Mouse (Mus musculus) heart, embryonic 11.5 days (tissue): ENCODE results near the gene Snurf. TPM values are rescaled to one million over a fixed set of nuclear protein-coding genes. Genes with fewer than 3 reads are reported as not detected.

Source experiments
- ATAC-seq: fragments of 200-750 bp; cut with Nextera tagmentation; replicated peaks from 2 replicates; pipeline ENCODE4 v1.8.0; 2017; ENCODE audit warnings: moderate library complexity; ENCODE audit not compliant: insufficient number of reproducible peaks, low FRiP score, low TSS enrichment
- H3K27ac ChIP-seq: fragments of 300-500 bp; sonication (generic); 2 replicates; pipeline ENCODE4 v1.5.1; 2014; ENCODE audit warnings: mild to moderate bottlenecking, low read depth, low read length
- H3K27me3 ChIP-seq: fragments of 300-500 bp; sonication (generic); 2 replicates; pipeline ENCODE4 v1.6.1; 2014; ENCODE audit warnings: mild to moderate bottlenecking, low read length, mixed read lengths; ENCODE audit not compliant: control insufficient read depth, insufficient read depth
- H3K36me3 ChIP-seq: fragments of 300-500 bp; sonication (generic); 2 replicates; pipeline ENCODE4 v1.6.1; 2014; ENCODE audit warnings: mild to moderate bottlenecking, low read length, moderate library complexity, mixed read lengths; ENCODE audit not compliant: control insufficient read depth, insufficient read depth
- H3K4me1 ChIP-seq: fragments of 300-500 bp; sonication (generic); 2 replicates; pipeline ENCODE4 v1.6.1; 2014; ENCODE audit warnings: low read length; ENCODE audit not compliant: control insufficient read depth, insufficient read depth
- H3K4me2 ChIP-seq: fragments of 300-500 bp; sonication (generic); 2 replicates; pipeline ENCODE4 v1.6.1; 2014; ENCODE audit warnings: mild to moderate bottlenecking, moderate library complexity
- H3K4me3 ChIP-seq: fragments of 300-500 bp; sonication (generic); 2 replicates; pipeline ENCODE4 v1.5.1; 2014; ENCODE audit warnings: low read depth, low read length
- H3K9ac ChIP-seq: fragments of 300-500 bp; sonication (generic); 2 replicates; pipeline ENCODE4 v1.6.1; 2014; ENCODE audit warnings: mild to moderate bottlenecking, low read depth, low read length, moderate library complexity
- H3K9me3 ChIP-seq: fragments of 300-500 bp; sonication (generic); replicated peaks from 2 replicates; pipeline ENCODE4 v1.6.1; 2016; ENCODE audit warnings: low read length; ENCODE audit not compliant: control insufficient read depth
- WGBS: fragments of 180-500 bp; shearing (Covaris S2); extraction: QIAGEN DNeasy Blood & Tissue Kit; methylation state at CpG from one replicate; pipeline ENCODE4 v1.1.7; 2014; ENCODE audit not compliant: insufficient replicate concordance; 5-methylcytosine and 5-hydroxymethylcytosine counted together
- polyA plus RNA-seq: library from polyadenylated mRNA; unstranded; fragments of >200 nt; fragmentation: Nextera tagmentation; extraction: Ambion mirVana; gene quantifications from 2 replicates; pipeline ENCODE4 v1.2.1, GENCODE M21; 2014

Gene Snurf
- polyA plus RNA-seq, 1 experiment from 2014 or later = 42.1 TPM

DNA sequence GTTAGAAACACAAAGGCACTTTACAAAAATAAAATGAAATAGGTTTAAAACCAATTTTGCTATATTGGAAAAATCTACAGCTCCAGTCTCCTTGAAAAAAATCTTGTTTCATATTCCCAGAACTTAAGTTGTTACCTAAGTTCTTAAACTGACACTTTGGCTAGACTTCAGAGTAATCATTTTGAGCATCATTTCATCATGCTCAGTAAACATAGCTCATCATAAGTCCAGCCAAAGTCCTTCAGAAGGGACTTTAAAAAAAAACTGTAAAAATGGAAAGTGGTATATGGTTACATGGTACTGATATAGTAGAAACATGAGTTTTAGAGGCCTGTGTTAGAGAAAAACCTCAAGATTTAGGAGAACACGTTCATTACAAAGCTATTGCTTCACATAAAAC, 26.2 kb downstream of the Snurf start:
- H3K9ac ChIP-seq = no peak overlapping the region
- 69% methylated on average over 1 of the region's 1 CpGs for WGBS
- H3K27ac ChIP-seq = no peak overlapping the region
- no peaks in the 10 kb centered on the region for H3K4me1 ChIP-seq
- ATAC-seq = no peak
- H3K4me3 ChIP-seq = no peak overlapping the region
- no peaks in the 10 kb centered on the region for H3K27me3 ChIP-seq
- H3K9me3 ChIP-seq = no peaks in the 10 kb centered on the region
- H3K4me2 ChIP-seq = no peak overlapping the region
- H3K36me3 ChIP-seq = no peaks in the 10 kb centered on the region

Other genes with a start within 250 kb of the Snurf start
- gene Gm38393, start within 50 bp of the Snurf start, polyA plus RNA-seq = 0.72 and 0.73 TPM in 2 replicates
- 69.5 and 70.3 TPM in 2 replicates for gene Snrpn, start 135.2 kb upstream of the Snurf start, polyA plus RNA-seq